Mouse (Mus musculus) embryonic fibroblast, embryonic 13.5 days (primary cell): ENCODE results near the gene Hoxd10.

Experiments
- CTCF ChIP-seq: IDR thresholded peaks from 2 replicates; pipeline ENCODE4 v1.5.1; 2011; ENCODE audit warnings: mild to moderate bottlenecking, control low read depth, low read length, moderate library complexity, borderline replicate concordance; ENCODE audit not compliant: insufficient read depth
- POLR2A ChIP-seq: IDR thresholded peaks from 2 replicates; pipeline ENCODE4 v1.6.1; 2011; ENCODE audit warnings: low read depth, mild to moderate bottlenecking, control low read depth, low read length, moderate library complexity

GRCm38 (mm10) chr2:74732513-74733316 lies 41.0 kb downstream of the Hoxd10 start:
- TF ChIP-seq CTCF = no peak
- no peak for TF ChIP-seq POLR2A
